Mouse (Mus musculus) spleen, adult 2 months (tissue): Measurements from ENCODE around the gene Col6a1.

Experiments
- CTCF ChIP-seq: fragments of 200-500 bp; IDR thresholded peaks from 2 replicates; pipeline ENCODE4 v1.5.1; 2011; ENCODE audit warnings: mild to moderate bottlenecking, inconsistent platforms; ENCODE audit not compliant: insufficient read depth, insufficient read length, insufficient replicate concordance; ENCODE audit errors: extremely low read depth
- POLR2A ChIP-seq: fragments of 200-500 bp; IDR thresholded peaks from 2 replicates; pipeline ENCODE4 v1.6.1; 2011; ENCODE audit warnings: low read depth, low read length, inconsistent platforms

GRCm38 (mm10) chr10:76675268-76675667 lies 50.7 kb downstream of the Col6a1 start:
- TF ChIP-seq CTCF (no peak), POLR2A (no peak)
